ENCODE assay signal across 26 mouse cellular contexts in genomic region chr9:89187006-89187405, GRCm38 (mm10). TPM values are rescaled to one million over a fixed set of nuclear protein-coding genes. Genes with fewer than 3 reads are reported as not detected.
"Had no signal": no experiment of that assay in that cellular context is flagged by ENCODE, and none has a peak within 500 bp of the region (broad histone marks: within the 10 kb centered on the region; RNA-seq: fewer than 3 reads in every experiment).

No protein-coding gene starts in this region.

RNA-seq across cellular contexts. Expression of gene Bcl2a1b, which starts 12.0 kb away (rescaled TPM):
- total RNA-seq: layer of hippocampus, postnatal 14 days had no signal
- polyA plus RNA-seq: hindbrain, embryonic 12.5 days had no signal

RNA-seq across cellular contexts. Expression of gene Gm29094, which starts 12.2 kb away (rescaled TPM):
- total RNA-seq: heart, postnatal 10 days; heart, postnatal 25 days; heart, postnatal 36 days; hematopoietic stem cell, adult 5-6 weeks; hindbrain, postnatal 0 days; layer of hippocampus, adult 18-20 months; layer of hippocampus, adult 2 months; layer of hippocampus, postnatal 10 days; layer of hippocampus, postnatal 14 days; layer of hippocampus, postnatal 25 days; layer of hippocampus, postnatal 36 days; left cerebral cortex, adult 18-20 months; left cerebral cortex, adult 2 months had no signal
- polyA plus RNA-seq: heart, embryonic 13.5 days; heart, embryonic 14.5 days; heart, embryonic 15.5 days; hindbrain, embryonic 11.5 days; hindbrain, embryonic 12.5 days; hindbrain, embryonic 13.5 days; hindbrain, embryonic 14.5 days; hindbrain, embryonic 15.5 days; hindbrain, postnatal 0 days; intestine, embryonic 14.5 days; kidney, adult 2 months; kidney, embryonic 14.5 days; kidney, embryonic 15.5 days; large intestine, adult 2 months had no signal
